Mouse (Mus musculus) kidney, adult 2 months (tissue): ENCODE measurements around the gene Gm9972. TPM values are rescaled to one million over a fixed set of nuclear protein-coding genes. Genes with fewer than 3 reads are reported as not detected.

Experiments used
- DNase-seq: peaks from one replicate; pipeline ENCODE4 v3.0.0; 2021
- H3K27ac ChIP-seq: fragments of 200-500 bp; 2 replicates; pipeline ENCODE4 v1.5.1; 2012; ENCODE audit warnings: low read depth, low read length, control low read depth, inconsistent platforms; ENCODE audit not compliant: insufficient read depth
- H3K27me3 ChIP-seq: fragments of 200-500 bp; replicated peaks from 2 replicates; pipeline ENCODE4 v1.6.1; 2012; ENCODE audit warnings: mild to moderate bottlenecking, moderate library complexity, low read length, inconsistent platforms; ENCODE audit not compliant: control insufficient read depth, insufficient read depth
- H3K36me3 ChIP-seq: fragments of 200-500 bp; 2 replicates; pipeline ENCODE4 v1.6.1; 2012; ENCODE audit warnings: mild to moderate bottlenecking, moderate library complexity, low read length, inconsistent platforms; ENCODE audit not compliant: control insufficient read depth, insufficient read depth
- H3K4me1 ChIP-seq: fragments of 200-500 bp; 2 replicates; pipeline ENCODE4 v1.6.1; 2011; ENCODE audit warnings: low read length; ENCODE audit not compliant: control insufficient read depth, insufficient read depth
- H3K4me3 ChIP-seq: fragments of 200-500 bp; 2 replicates; pipeline ENCODE4 v1.5.1; 2011; ENCODE audit warnings: mild to moderate bottlenecking, low read depth, low read length, control low read depth; ENCODE audit not compliant: insufficient read depth
- CTCF ChIP-seq: fragments of 200-500 bp; conservative IDR thresholded peaks from 2 replicates; pipeline ENCODE4 v1.5.1; 2011; ENCODE audit warnings: low read depth, mild to moderate bottlenecking, control low read depth, low read length, moderate library complexity, mixed read lengths; ENCODE audit not compliant: insufficient read depth, insufficient read length
- POLR2A ChIP-seq: fragments of 200-500 bp; IDR thresholded peaks from one replicate; pipeline ENCODE4 v1.6.1; 2011; ENCODE audit warnings: low read depth, low read length, control low read depth
- WGBS: fragments of 180-500 bp; shearing (Covaris S2); methylation state at CpG from one replicate; pipeline ENCODE4 v1.1.7; 2018; 5-methylcytosine and 5-hydroxymethylcytosine counted together
- polyA plus RNA-seq: library from polyadenylated mRNA; depleted of rRNA; stranded (reverse); fragments of >200 nt; gene quantifications from 2 replicates; pipeline ENCODE4 v1.2.3, GENCODE M21; 2012; rRNA removed

Gene Gm9972
- polyA plus RNA-seq: not detected in 2 replicates

- no peak for DNase-seq
- Histone ChIP-seq H3K4me3 (no peak within 1 kb of the TSS), H3K27ac (no peak within 1 kb of the TSS), H3K36me3 (no peaks in the 10 kb centered on the region), H3K4me1 (no peaks in the 10 kb centered on the region), H3K27me3 (no peaks in the 10 kb centered on the region)
- TF ChIP-seq POLR2A: no peak
- TF ChIP-seq CTCF: no peak
Measured at GRCm38 (mm10) chr11:43035446-43035845, at the start of gene Gm9972. Gene Gm9972, plus strand, starts transcription at chr11:43035746.

- TF ChIP-seq CTCF (peak; percentile 52), POLR2A (no peak)
- Histone ChIP-seq H3K27me3 (no peaks in the 10 kb centered on the region), H3K4me3 (no peak overlapping the region), H3K27ac (no peak overlapping the region), H3K4me1 (no peaks in the 10 kb centered on the region), H3K36me3 (no peaks in the 10 kb centered on the region)
- DNase-seq: peak; percentile 17
- WGBS: 43% methylated on average over 3 of the region's 3 CpGs
Measured at GRCm38 (mm10) chr11:42999188-42999587, 36.4 kb upstream of the Gm9972 start.

- DNase-seq: no peak
- TF ChIP-seq CTCF (no peak), POLR2A (no peak)
- Histone ChIP-seq H3K27me3 (no peaks in the 10 kb centered on the region), H3K36me3 (no peaks in the 10 kb centered on the region), H3K4me3 (no peak overlapping the region), H3K27ac (no peak overlapping the region), H3K4me1 (no peaks in the 10 kb centered on the region)
- WGBS: 87% methylated on average over 2 of the region's 2 CpGs
Measured at GRCm38 (mm10) chr11:43011941-43012340, 23.6 kb upstream of the Gm9972 start.

DNA sequence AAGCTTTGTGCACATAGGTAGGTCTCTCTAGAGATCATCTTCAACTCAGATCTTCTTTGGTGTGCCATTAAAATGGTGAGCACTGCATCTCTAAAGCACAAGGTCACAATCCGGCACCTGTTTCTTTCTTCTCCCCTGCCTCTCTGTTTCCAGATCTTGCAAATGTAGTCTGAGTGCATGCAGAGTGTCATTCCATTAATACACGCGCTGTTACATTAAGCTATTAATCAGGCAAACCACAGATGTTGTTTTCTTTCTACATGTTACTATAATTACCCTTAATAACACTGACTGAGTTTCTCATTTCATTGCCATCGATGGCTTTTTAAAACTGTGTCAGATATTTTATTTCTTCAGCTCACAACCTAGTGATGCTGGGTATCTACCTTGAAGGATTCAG is 22.6 kb upstream of the Gm9972 start:
- WGBS: 74% methylated on average over 4 of the region's 4 CpGs
- TF ChIP-seq CTCF (no peak), POLR2A (no peak)

DNA sequence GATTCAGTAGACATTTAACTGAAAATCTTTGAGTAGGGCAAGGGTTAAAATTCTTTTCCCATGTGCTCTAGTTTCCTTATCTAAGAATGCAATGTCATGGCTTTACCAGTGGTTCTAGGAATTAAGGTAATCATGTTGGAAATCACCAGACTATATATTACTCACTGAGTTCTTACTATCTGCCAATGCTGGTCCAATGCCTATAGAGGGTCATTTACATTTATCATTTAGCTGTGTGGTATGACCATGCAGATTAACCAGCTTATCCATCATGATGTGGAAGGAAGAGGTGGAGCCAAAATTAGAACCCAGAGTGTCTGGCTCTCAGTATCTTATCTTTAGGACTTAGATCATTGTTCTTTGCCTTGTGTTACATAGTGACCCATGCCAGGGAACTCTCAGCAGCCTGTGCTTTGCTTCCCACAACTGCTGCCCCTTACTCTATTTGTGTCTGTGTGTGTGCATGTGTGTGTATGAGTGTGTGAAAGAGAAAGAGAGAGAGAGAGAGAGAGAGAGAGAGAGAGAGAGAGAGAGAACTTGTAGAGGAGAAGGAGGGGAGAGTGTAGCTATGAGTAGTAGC is 12.3 kb upstream of the Gm9972 start:
- Histone ChIP-seq H3K27me3 (no peaks in the 10 kb centered on the region), H3K4me1 (no peaks in the 10 kb centered on the region), H3K4me3 (no peak overlapping the region), H3K36me3 (no peaks in the 10 kb centered on the region), H3K27ac (no peak overlapping the region)
- TF ChIP-seq POLR2A (no peak), CTCF (no peak)
- no peak for DNase-seq

More for the DNA sequence above, 22.6 kb upstream of the Gm9972 start:
- Histone ChIP-seq H3K27ac (no peak overlapping the region), H3K4me3 (no peak overlapping the region), H3K36me3 (no peaks in the 10 kb centered on the region), H3K27me3 (no peaks in the 10 kb centered on the region), H3K4me1 (no peaks in the 10 kb centered on the region)
- no peak for DNase-seq

DNA sequence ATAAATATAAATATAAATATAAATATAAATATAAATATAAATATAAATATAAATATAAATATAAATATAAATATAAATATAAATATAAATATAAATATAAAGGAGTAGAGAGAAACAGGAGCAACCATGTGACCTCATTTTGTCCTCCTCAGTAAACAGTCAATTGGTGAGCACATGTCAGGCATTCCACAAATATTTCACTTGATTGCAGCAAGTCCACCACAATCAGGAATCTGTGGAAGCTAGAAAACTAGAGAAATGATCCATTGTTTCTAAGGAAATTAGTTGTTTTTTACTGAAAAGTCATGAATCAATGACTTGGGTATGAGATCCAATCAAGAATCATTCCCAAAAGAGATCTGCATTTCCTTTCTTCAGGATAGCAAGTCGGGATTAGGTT is 5.7 kb upstream of the Gm9972 start:
- Histone ChIP-seq H3K36me3 (no peaks in the 10 kb centered on the region), H3K27me3 (no peaks in the 10 kb centered on the region), H3K4me3 (no peak overlapping the region), H3K27ac (no peak overlapping the region), H3K4me1 (no peaks in the 10 kb centered on the region)
- WGBS: 80% methylated on average over 1 of the region's 1 CpGs
- DNase-seq: no peak
- no peak for TF ChIP-seq CTCF
- no peak for TF ChIP-seq POLR2A

- 72% methylated on average over 4 of the region's 4 CpGs for WGBS
- H3K27me3 ChIP-seq: no peaks in the 10 kb centered on the region
- TF ChIP-seq POLR2A: no peak
- no peak for TF ChIP-seq CTCF
Measured at GRCm38 (mm10) chr11:43032141-43032540, 3.4 kb upstream of the Gm9972 start.

More at GRCm38 (mm10) chr11:43032141-43032540, 3.4 kb upstream of the Gm9972 start:
- H3K4me1 ChIP-seq: no peaks in the 10 kb centered on the region
- DNase-seq: no peak
- no peak overlapping the region for H3K4me3 ChIP-seq
- no peak overlapping the region for H3K27ac ChIP-seq
- H3K36me3 ChIP-seq: no peaks in the 10 kb centered on the region
